In genomic region chr2:153310228-153310627, GRCm38 (mm10) we compare ENCODE assay signal across 18 mouse cellular contexts. TPM values are rescaled to one million over a fixed set of nuclear protein-coding genes. Genes with fewer than 3 reads are reported as not detected.
DNase-seq lines count a peak whose midpoint lies in the region; ATAC-seq and TF ChIP-seq lines count a peak whose summit lies in the region.
"Had no signal": no experiment of that assay in that cellular context is flagged by ENCODE, and none has a peak within 500 bp of the region (broad histone marks: within the 10 kb centered on the region; RNA-seq: fewer than 3 reads in every experiment).

No protein-coding gene starts in this region.

- H3K4me3 ChIP-seq in embryonic facial prominence, embryonic 14.5 days (ENCODE audit: low read depth, low read length): no peak overlapping the region
- H3K4me3 ChIP-seq in embryonic facial prominence, embryonic 10.5 days: no peak overlapping the region
- no peak overlapping the region for H3K4me3 ChIP-seq in lung, postnatal 0 days (ENCODE audit: low read depth, low read length)
- no peak overlapping the region for H3K4me3 ChIP-seq in lung, adult 2 months (replicated peaks; ENCODE audit: extremely low read depth, low read depth, low read length)
- no peak overlapping the region for H3K4me3 ChIP-seq in C2C12 (ENCODE audit: insufficient read depth, poor library complexity, severe bottlenecking)
- H3K4me3 ChIP-seq: erythroblast, embryonic 14.5 days; lung, embryonic 15.5 days; midbrain, embryonic 13.5 days had no signal

- peaks cover 5% of the 10 kb centered on the region for H3K79me2 ChIP-seq in C2C12 (ENCODE audit: control insufficient read depth, insufficient read depth)

- H3K9me3 ChIP-seq in embryonic facial prominence, embryonic 14.5 days (ENCODE audit: control insufficient read depth, low read length): no peaks in the 10 kb centered on the region
- no peaks in the 10 kb centered on the region for H3K9me3 ChIP-seq in embryonic facial prominence, embryonic 10.5 days
- H3K9me3 ChIP-seq in lung, postnatal 0 days (ENCODE audit: low read length): no peaks in the 10 kb centered on the region
- H3K9me3 ChIP-seq: G1E; lung, embryonic 15.5 days; midbrain, embryonic 13.5 days had no signal

- DNase-seq in embryonic facial prominence, embryonic 14.5 days (ENCODE audit: low spot score): peak; percentile 45
- DNase-seq in embryonic facial prominence, embryonic 10.5 days (ENCODE audit: low spot score): no peak
- DNase-seq in lung, postnatal 0 days (ENCODE audit: low spot score): peak; percentile 51
- DNase-seq in lung, adult 2 months: no peak
- peak; percentile 39 for DNase-seq in fibroblast of lung, adult 2 months (ENCODE audit: low read depth)
- DNase-seq in natural killer cell, adult 2 months (ENCODE audit: low spot score in 2 of 2): no peak
- DNase-seq: heart, postnatal 36 days; kidney, adult 2 months; layer of hippocampus, postnatal 36 days; thymus, postnatal 25 days had no signal

- H3ac ChIP-seq in C2C12 (ENCODE audit: control insufficient read depth, insufficient read length, low read depth): no peak overlapping the region

- peaks cover 3% of the 10 kb centered on the region for H3K79me3 ChIP-seq in C2C12 (ENCODE audit: low read depth)

- H3K4me2 ChIP-seq in embryonic facial prominence, embryonic 14.5 days (ENCODE audit: low read depth, low read length): no peak overlapping the region
- H3K4me2 ChIP-seq in lung, postnatal 0 days (replicated peaks; ENCODE audit: low read depth, low read length): no peak overlapping the region
- H3K4me2 ChIP-seq: heart, embryonic 11.5 days; lung, embryonic 15.5 days; midbrain, embryonic 13.5 days had no signal

- TF ChIP-seq POLR2A in lung, adult 2 months (IDR thresholded peaks at IDR 0.05; ENCODE audit: borderline replicate concordance, extremely low read depth, low read depth, low read length): no peak

- 0 out of 2 replicates have a peak, but pooled peaks have one; percentile 9 for TF ChIP-seq CTCF in lung, postnatal 0 days (IDR thresholded peaks at IDR 0.05)
- no peak for TF ChIP-seq CTCF in lung, adult 2 months (IDR thresholded peaks at IDR 0.05; ENCODE audit: insufficient read depth, low read length)
- no peak for TF ChIP-seq CTCF in C2C12 (IDR thresholded peaks at IDR 0.05; ENCODE audit: control insufficient read depth, insufficient read depth, insufficient read length)

- H3K36me3 ChIP-seq in embryonic facial prominence, embryonic 14.5 days (ENCODE audit: control insufficient read depth, insufficient read depth, low read length): no peaks in the 10 kb centered on the region
- peaks cover 13% of the 10 kb centered on the region; the same call in 1 of the 2 replicates for H3K36me3 ChIP-seq in embryonic facial prominence, embryonic 10.5 days (replicated peaks)
- no peaks in the 10 kb centered on the region for H3K36me3 ChIP-seq in lung, postnatal 0 days (ENCODE audit: insufficient read depth, low read length)
- H3K36me3 ChIP-seq in C2C12 (ENCODE audit: control insufficient read depth, insufficient read depth): peaks cover 4% of the 10 kb centered on the region
- H3K36me3 ChIP-seq: midbrain, embryonic 13.5 days had no signal

- no peak overlapping the region for H3K9ac ChIP-seq in embryonic facial prominence, embryonic 14.5 days (ENCODE audit: low read depth, low read length)
- no peak overlapping the region for H3K9ac ChIP-seq in lung, postnatal 0 days (replicated peaks; ENCODE audit: low read depth)
- H3K9ac ChIP-seq: lung, embryonic 15.5 days; midbrain, embryonic 13.5 days had no signal

- TF ChIP-seq EP300 in lung, postnatal 0 days (IDR thresholded peaks at IDR 0.05): no peak

- H3K27ac ChIP-seq in embryonic facial prominence, embryonic 14.5 days (replicated peaks; ENCODE audit: low read depth, low read length): no peak overlapping the region
- H3K27ac ChIP-seq in embryonic facial prominence, embryonic 10.5 days (replicated peaks): no peak overlapping the region
- H3K27ac ChIP-seq in lung, postnatal 0 days (ENCODE audit: low read length): no peak overlapping the region
- H3K27ac ChIP-seq: lung, embryonic 15.5 days; midbrain, embryonic 13.5 days had no signal

- no peak for ATAC-seq in embryonic facial prominence, embryonic 14.5 days (ENCODE audit: low read depth)
- 0 out of 2 replicates have a peak, but pooled peaks have one; percentile 23 for ATAC-seq in lung, postnatal 0 days
- ATAC-seq: forebrain, embryonic 16.5 days; hindbrain, embryonic 16.5 days; midbrain, embryonic 13.5 days had no signal

- WGBS in embryonic facial prominence, embryonic 14.5 days: 80% methylated on average over 6 of the region's 6 CpGs
- 88% methylated on average over 6 of the region's 6 CpGs for WGBS in embryonic facial prominence, embryonic 10.5 days
- 62% methylated on average over 6 of the region's 6 CpGs for WGBS in lung, postnatal 0 days
- WGBS in lung, adult 2 months: 72% methylated on average over 6 of the region's 6 CpGs

- no peaks in the 10 kb centered on the region for H3K27me3 ChIP-seq in embryonic facial prominence, embryonic 14.5 days (replicated peaks; ENCODE audit: control insufficient read depth, insufficient read depth, low read length)
- no peaks in the 10 kb centered on the region for H3K27me3 ChIP-seq in embryonic facial prominence, embryonic 10.5 days (replicated peaks; ENCODE audit: low read depth, poor library complexity, severe bottlenecking)
- no peaks in the 10 kb centered on the region for H3K27me3 ChIP-seq in lung, postnatal 0 days (replicated peaks; ENCODE audit: insufficient read depth, low read length)
- no peaks in the 10 kb centered on the region for H3K27me3 ChIP-seq in C2C12 (ENCODE audit: control insufficient read depth, insufficient read depth, insufficient read length)
- H3K27me3 ChIP-seq: lung, embryonic 15.5 days; midbrain, embryonic 13.5 days had no signal

- no peaks in the 10 kb centered on the region for H3K4me1 ChIP-seq in embryonic facial prominence, embryonic 14.5 days (ENCODE audit: control insufficient read depth, insufficient read depth, low read length)
- no peaks in the 10 kb centered on the region for H3K4me1 ChIP-seq in embryonic facial prominence, embryonic 10.5 days
- H3K4me1 ChIP-seq in lung, postnatal 0 days (ENCODE audit: insufficient read depth, low read depth, low read length): no peaks in the 10 kb centered on the region
- H3K4me1 ChIP-seq in lung, adult 2 months (ENCODE audit: control insufficient read depth, insufficient read depth, low read length): no peaks in the 10 kb centered on the region; the same call in 1 of the 2 replicates
- H3K4me1 ChIP-seq: lung, embryonic 15.5 days; midbrain, embryonic 13.5 days had no signal

TF ChIP-seq in C2C12, 6 proteins besides CTCF, POLR2A, EP300 and RAD21:
- TF ChIP-seq USF1 (IDR thresholded peaks at IDR 0.05; ENCODE audit: low read depth) (peak; percentile 37), MYOG (IDR thresholded peaks at IDR 0.05; ENCODE audit: control insufficient read depth, extremely low read depth, insufficient read length) (no peak), MAX (IDR thresholded peaks at IDR 0.05) (peak; percentile 60), FOSL1 (IDR thresholded peaks at IDR 0.05; ENCODE audit: insufficient read depth, low read length, poor library complexity, severe bottlenecking) (no peak), MYOD1 (IDR thresholded peaks at IDR 0.05; ENCODE audit: control insufficient read depth, insufficient read length, low read depth) (no peak), CEBPB (IDR thresholded peaks at IDR 0.05; ENCODE audit: low read depth) (no peak)

RNA-seq across cellular contexts. Expression of gene Kif3b, which starts 19.0 kb away (rescaled TPM):
- polyA plus RNA-seq in embryonic facial prominence, embryonic 14.5 days (2014; fragmentation: Nextera tagmentation; extraction: Ambion mirVana): 7.1 and 7.6 TPM in 2 replicates
- polyA plus RNA-seq in embryonic facial prominence, embryonic 10.5 days (2016; fragmentation: Nextera tagmentation; extraction: Ambion mirVana): 6.2 and 6.4 TPM in 2 replicates
- polyA plus RNA-seq in lung, postnatal 0 days (2015; fragmentation: Nextera tagmentation; extraction: Ambion mirVana): 4.7 and 5.2 TPM in 2 replicates
- polyA plus RNA-seq in lung, adult 2 months (2012; rRNA removed): 6.4 and 10.8 TPM in 2 replicates
- polyA plus RNA-seq in C2C12 (2012; fragmentation: generic; extraction: Trizol): 8.6 TPM

RNA-seq across cellular contexts. Expression of gene Asxl1, which starts 35.4 kb away (rescaled TPM):
- polyA plus RNA-seq in embryonic facial prominence, embryonic 14.5 days (2014; fragmentation: Nextera tagmentation; extraction: Ambion mirVana): 14.3 and 16.3 TPM in 2 replicates
- polyA plus RNA-seq in embryonic facial prominence, embryonic 10.5 days (2016; fragmentation: Nextera tagmentation; extraction: Ambion mirVana): 14.2 and 14.4 TPM in 2 replicates
- polyA plus RNA-seq in lung, postnatal 0 days (2015; fragmentation: Nextera tagmentation; extraction: Ambion mirVana): 10.3 and 12.1 TPM in 2 replicates
- 11.4 and 15.3 TPM in 2 replicates for polyA plus RNA-seq in lung, adult 2 months (2012; rRNA removed)
- polyA plus RNA-seq in C2C12 (2012; fragmentation: generic; extraction: Trizol): 15.2 TPM

Comparison
In these comparisons a context has a peak if more than half of its experiments do, and no peak if none do; other contexts are left out.
1. DNase-seq: peak in embryonic facial prominence, embryonic 14.5 days (single experiment), lung, postnatal 0 days (single experiment) and fibroblast of lung, adult 2 months (single experiment); none in embryonic facial prominence, embryonic 10.5 days (single experiment), lung, adult 2 months (single experiment) and natural killer cell, adult 2 months (0 of 2).